Mouse (Mus musculus) ES-Bruce4 (cell line): ENCODE data around the gene Slc25a11. TPM values are rescaled to one million over a fixed set of nuclear protein-coding genes. Genes with fewer than 3 reads are reported as not detected.

ENCODE experiments used
- H3K27ac ChIP-seq: 2 replicates; pipeline ENCODE4 v1.5.1; 2012; ENCODE audit warnings: low read length, inconsistent platforms; ENCODE audit not compliant: insufficient read depth
- H3K27me3 ChIP-seq: 2 replicates; pipeline ENCODE4 v1.6.1; 2012; ENCODE audit warnings: mild to moderate bottlenecking, low read length, inconsistent platforms; ENCODE audit not compliant: control insufficient read depth, poor library complexity, insufficient read depth, severe bottlenecking
- H3K36me3 ChIP-seq: 2 replicates; pipeline ENCODE4 v1.6.1; 2012; ENCODE audit warnings: inconsistent platforms, mild to moderate bottlenecking, low read length, moderate library complexity; ENCODE audit not compliant: control insufficient read depth, poor library complexity, insufficient read depth, severe bottlenecking
- H3K4me1 ChIP-seq: one replicate; pipeline ENCODE4 v1.8.1; 2011; ENCODE audit warnings: low read length; ENCODE audit not compliant: control insufficient read depth, insufficient read depth
- H3K4me3 ChIP-seq: 2 replicates; pipeline ENCODE4 v1.5.1; 2011; ENCODE audit warnings: low read depth, mild to moderate bottlenecking, low read length
- H3K9ac ChIP-seq: 2 replicates; pipeline ENCODE4 v1.6.1; 2012; ENCODE audit warnings: low read depth, mild to moderate bottlenecking, inconsistent platforms; ENCODE audit not compliant: poor library complexity, severe bottlenecking
- H3K9me3 ChIP-seq: replicated peaks from 2 replicates; pipeline ENCODE4 v1.6.1; 2012; ENCODE audit warnings: mild to moderate bottlenecking, low read length, inconsistent platforms; ENCODE audit not compliant: control insufficient read depth, poor library complexity, insufficient read depth, severe bottlenecking
- CTCF ChIP-seq: IDR thresholded peaks from one replicate; pipeline ENCODE4 v1.8.1; 2011; ENCODE audit warnings: low read depth, low read length
- EP300 ChIP-seq: IDR thresholded peaks from 2 replicates; pipeline ENCODE4 v1.6.1; 2011; ENCODE audit warnings: low read depth, low read length; ENCODE audit not compliant: insufficient read depth
- POLR2A ChIP-seq: IDR thresholded peaks from one replicate; pipeline ENCODE4 v1.8.1; 2011; ENCODE audit warnings: low read length; ENCODE audit not compliant: insufficient read depth
- polyA plus RNA-seq: library from polyadenylated mRNA; stranded (reverse); fragments of >200 nt; gene quantifications from 2 replicates; pipeline ENCODE4 v1.2.4, GENCODE M21; 2011; ENCODE audit warnings: low read depth; ENCODE audit not compliant: missing spikeins, insufficient read depth, insufficient read length

Gene Slc25a11
- polyA plus RNA-seq, 1 experiment, result 45.0 TPM

GRCm38 (mm10) chr11:70678576-70678975 lies 31.3 kb upstream of the Slc25a11 start:
- no peaks in the 10 kb centered on the region for H3K36me3 ChIP-seq

GRCm38 (mm10) chr11:70678092-70678491 lies 30.8 kb upstream of the Slc25a11 start:
- no peaks in the 10 kb centered on the region for H3K27me3 ChIP-seq
- no peaks in the 10 kb centered on the region for H3K36me3 ChIP-seq

More at GRCm38 (mm10) chr11:70678576-70678975, 31.3 kb upstream of the Slc25a11 start:
- Histone ChIP-seq H3K27me3 (no peaks in the 10 kb centered on the region), H3K4me3 (no peak overlapping the region), H3K9ac (no peak overlapping the region), H3K9me3 (no peaks in the 10 kb centered on the region), H3K27ac (no peak overlapping the region), H3K4me1 (peaks cover 6% of the 10 kb centered on the region)
- TF ChIP-seq POLR2A (no peak), CTCF (no peak), EP300 (no peak)

GRCm38 (mm10) chr11:70674501-70674900 lies 27.2 kb upstream of the Slc25a11 start:
- no peak overlapping the region for H3K27ac ChIP-seq
- no peak overlapping the region for H3K4me3 ChIP-seq
- H3K36me3 ChIP-seq, result no peaks in the 10 kb centered on the region
- TF ChIP-seq EP300, result no peak
- TF ChIP-seq POLR2A, result no peak
- TF ChIP-seq CTCF, result no peak
- peak overlapping the region; percentile 42 for H3K9ac ChIP-seq
- peaks cover 2% of the 10 kb centered on the region for H3K4me1 ChIP-seq
- no peaks in the 10 kb centered on the region for H3K27me3 ChIP-seq
- no peaks in the 10 kb centered on the region for H3K9me3 ChIP-seq

More at GRCm38 (mm10) chr11:70678092-70678491, 30.8 kb upstream of the Slc25a11 start:
- no peak for TF ChIP-seq POLR2A
- TF ChIP-seq CTCF, result no peak
- TF ChIP-seq EP300, result no peak
- Histone ChIP-seq H3K4me3 (no peak overlapping the region), H3K9me3 (no peaks in the 10 kb centered on the region), H3K9ac (no peak overlapping the region), H3K27ac (no peak overlapping the region), H3K4me1 (peaks cover 6% of the 10 kb centered on the region)

DNA sequence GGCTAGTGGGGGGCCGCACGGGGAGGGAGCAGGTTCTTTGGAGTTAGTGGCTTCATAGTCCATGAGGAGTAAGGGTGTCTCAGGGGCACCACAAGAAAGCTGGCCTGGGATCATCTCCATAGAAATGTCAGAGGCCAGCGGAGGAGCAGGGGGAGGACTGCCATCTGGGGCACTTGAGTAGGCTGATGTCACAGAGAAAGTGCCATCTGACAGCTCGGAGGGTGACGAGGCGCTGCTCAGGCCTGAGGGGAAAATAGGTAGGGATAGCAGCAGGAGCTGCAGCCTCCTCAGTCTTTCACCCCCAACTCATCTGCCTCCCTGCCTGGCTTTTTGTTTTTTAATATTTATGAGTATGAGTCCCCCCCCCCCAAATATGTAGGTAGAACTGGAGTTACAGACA lies 26.7 kb upstream of the Slc25a11 start:
- H3K27ac ChIP-seq, result no peak overlapping the region
- H3K4me3 ChIP-seq, result no peak overlapping the region
- H3K27me3 ChIP-seq, result no peaks in the 10 kb centered on the region
- H3K9me3 ChIP-seq, result no peaks in the 10 kb centered on the region
- H3K36me3 ChIP-seq, result no peaks in the 10 kb centered on the region
- peaks cover 2% of the 10 kb centered on the region for H3K4me1 ChIP-seq
- H3K9ac ChIP-seq, result no peak overlapping the region; the same call in 1 of the 2 replicates
- TF ChIP-seq POLR2A, result no peak
- no peak for TF ChIP-seq CTCF
- no peak for TF ChIP-seq EP300

- TF ChIP-seq POLR2A (no peak), CTCF (no peak), EP300 (no peak)
- H3K9me3 ChIP-seq, result no peaks in the 10 kb centered on the region
- peaks cover 6% of the 10 kb centered on the region for H3K36me3 ChIP-seq
- no peak overlapping the region for H3K27ac ChIP-seq
- peaks cover 2% of the 10 kb centered on the region for H3K4me1 ChIP-seq
- peak overlapping the region; percentile 84; the same call in 1 of the 2 replicates for H3K9ac ChIP-seq
- no peaks in the 10 kb centered on the region for H3K27me3 ChIP-seq
- no peak overlapping the region for H3K4me3 ChIP-seq
Observed at GRCm38 (mm10) chr11:70671333-70672047, 24.2 kb upstream of the Slc25a11 start.

GRCm38 (mm10) chr11:70670483-70670882 lies 23.2 kb upstream of the Slc25a11 start:
- Histone ChIP-seq H3K27ac (peak overlapping the region; percentile 76), H3K36me3 (peaks cover 11% of the 10 kb centered on the region), H3K9ac (peak overlapping the region; percentile 84), H3K9me3 (no peaks in the 10 kb centered on the region), H3K27me3 (no peaks in the 10 kb centered on the region), H3K4me1 (peaks cover 2% of the 10 kb centered on the region), H3K4me3 (peak overlapping the region; percentile 95)
- TF ChIP-seq CTCF (no peak), EP300 (no peak), POLR2A (no peak)
